Comparison of ENCODE assay signal across 8 mouse cellular contexts in the genomic region with DNA sequence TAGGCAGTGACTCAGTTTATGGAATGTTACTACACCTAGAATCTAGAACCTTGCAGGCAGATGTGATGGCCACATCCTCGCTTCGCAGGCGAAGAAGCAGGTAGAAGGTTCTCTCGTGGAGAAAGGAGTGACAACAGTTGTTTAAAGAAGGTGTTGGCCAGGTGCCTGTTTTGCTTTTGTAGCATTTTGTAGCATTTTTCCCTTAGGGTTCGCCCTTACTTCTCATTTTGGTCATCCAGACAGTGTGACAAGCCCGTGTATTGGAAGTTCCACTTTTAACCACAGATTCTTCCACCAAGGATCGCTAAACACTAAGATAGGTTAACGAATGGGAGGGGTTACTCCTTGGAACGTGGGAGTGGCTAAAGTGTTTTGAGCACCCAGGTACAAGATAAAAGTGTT. TPM values are rescaled to one million over a fixed set of nuclear protein-coding genes. Genes with fewer than 3 reads are reported as not detected.
DNase-seq lines count a peak whose midpoint lies in the region; ATAC-seq and TF ChIP-seq lines count a peak whose summit lies in the region.

No protein-coding gene starts in this region.

- WGBS in forebrain, embryonic 10.5 days = 37% methylated on average over 9 of the region's 9 CpGs
- 17% methylated on average over 9 of the region's 9 CpGs for WGBS in liver, embryonic 13.5 days (ENCODE audit: insufficient replicate concordance)

- H3K27me3 ChIP-seq in forebrain, embryonic 10.5 days (ENCODE audit: poor library complexity, severe bottlenecking) = no peaks in the 10 kb centered on the region
- no peaks in the 10 kb centered on the region for H3K27me3 ChIP-seq in liver, embryonic 13.5 days

- peak overlapping the region; percentile 92 for H3K27ac ChIP-seq in gastrocnemius, adult 2 months
- peak overlapping the region; percentile 97 for H3K27ac ChIP-seq in forebrain, embryonic 10.5 days
- H3K27ac ChIP-seq in liver, embryonic 13.5 days = peak overlapping the region; percentile 93

- no peaks in the 10 kb centered on the region for H3K9me3 ChIP-seq in forebrain, embryonic 10.5 days
- H3K9me3 ChIP-seq in liver, embryonic 13.5 days (replicated peaks) = no peaks in the 10 kb centered on the region

- peak overlapping the region; percentile 82 for H3K4me3 ChIP-seq in gastrocnemius, adult 2 months
- H3K4me3 ChIP-seq in forebrain, embryonic 10.5 days = peak overlapping the region; percentile 75
- H3K4me3 ChIP-seq in liver, embryonic 13.5 days (replicated peaks) = peak overlapping the region; percentile 96

- peaks cover 38% of the 10 kb centered on the region for H3K36me3 ChIP-seq in forebrain, embryonic 10.5 days (replicated peaks)
- peaks cover 7% of the 10 kb centered on the region for H3K36me3 ChIP-seq in liver, embryonic 13.5 days

- no peak for ATAC-seq in liver, embryonic 13.5 days (ENCODE audit: low read depth)

- peak overlapping the region; percentile 99 for H3K9ac ChIP-seq in liver, embryonic 13.5 days

- peaks cover 61% of the 10 kb centered on the region for H3K4me1 ChIP-seq in forebrain, embryonic 10.5 days
- H3K4me1 ChIP-seq in liver, embryonic 13.5 days (replicated peaks) = peaks cover 85% of the 10 kb centered on the region

- intact Hi-C loops in gastrocnemius, adult 2 months (cut with DNase I) = loop anchor here (5.0 kb wide), 1 partner anchor 194 kb away; no protein-coding TSS in a partner anchor

- peak overlapping the region; percentile 90 for H3K4me2 ChIP-seq in liver, embryonic 13.5 days

- TF ChIP-seq CTCF in gastrocnemius, adult 2 months (IDR thresholded peaks at IDR 0.05) = no peak

- no peak for DNase-seq in gastrocnemius, adult 2 months
- no peak for DNase-seq in gastrocnemius, postnatal 10 days
- DNase-seq in B cell, adult 2 months = peak; percentile 16 to 25
- no peak for DNase-seq in forebrain, embryonic 10.5 days (ENCODE audit: extremely low spot score, low spot score)
- peak; percentile 16 for DNase-seq in liver, embryonic 13.5 days
- DNase-seq in urinary bladder, postnatal 25 days (ENCODE audit: low spot score) = no peak
- no peak for DNase-seq in ovary, postnatal 10 days (ENCODE audit: low spot score)
- no peak for DNase-seq in spleen, postnatal 4 days (ENCODE audit: low spot score in 2 of 2)

RNA-seq across cellular contexts. Expression of gene Srebf2, which starts 1.5 kb away (rescaled TPM):
- 10 to 100 TPM; 11.4 to 17.4 TPM for total RNA-seq in gastrocnemius, adult 2 months (2021)
- 10 to 100 TPM; 37.0 to 42.8 TPM for total RNA-seq in gastrocnemius, postnatal 10 days (2021)
- 207 and 227 TPM in 2 replicates for polyA plus RNA-seq in forebrain, embryonic 10.5 days (2016; fragmentation: Nextera tagmentation; extraction: Ambion mirVana)
- 64.2 and 70.2 TPM in 2 replicates for polyA plus RNA-seq in liver, embryonic 13.5 days (2015; fragmentation: Nextera tagmentation; extraction: Ambion mirVana)

RNA-seq across cellular contexts. Expression of gene Ccdc134, which starts 20.8 kb away (rescaled TPM):
- 10 to 100 TPM; 11.8 to 12.4 TPM for total RNA-seq in gastrocnemius, adult 2 months (2021)
- 10 to 100 TPM; 31.0 to 33.5 TPM for total RNA-seq in gastrocnemius, postnatal 10 days (2021)
- polyA plus RNA-seq in forebrain, embryonic 10.5 days (2016; fragmentation: Nextera tagmentation; extraction: Ambion mirVana) = 22.9 and 24.0 TPM in 2 replicates
- polyA plus RNA-seq in liver, embryonic 13.5 days (2015; fragmentation: Nextera tagmentation; extraction: Ambion mirVana) = 8.2 and 9.9 TPM in 2 replicates

Comparison
In these comparisons a context has a peak if more than half of its experiments do, and no peak if none do; other contexts are left out.
1. DNase-seq: peak in B cell, adult 2 months (2 of 2) and liver, embryonic 13.5 days (single experiment); none in gastrocnemius, adult 2 months (single experiment), gastrocnemius, postnatal 10 days (single experiment), forebrain, embryonic 10.5 days (single experiment), urinary bladder, postnatal 25 days (single experiment), ovary, postnatal 10 days (single experiment) and spleen, postnatal 4 days (0 of 2).
2. Peak in every context shown above with its lines, with median percentiles within 50 percentile points of each other: H3K27ac ChIP-seq and H3K4me3 ChIP-seq.